Mouse (Mus musculus) megakaryocyte, embryonic 14.5 days (primary cell): ENCODE results near the gene Rhobtb1.

ENCODE experiments used
- FLI1 ChIP-seq: IDR thresholded peaks from 2 replicates; pipeline ENCODE4 v1.6.1; 2012; ENCODE audit warnings: low read length, inconsistent platforms, mixed read lengths
- GATA1 ChIP-seq: IDR thresholded peaks from 3 replicates; pipeline ENCODE4 v1.6.1; 2012; ENCODE audit warnings: mixed read lengths, low read length, inconsistent platforms, borderline replicate concordance

DNA sequence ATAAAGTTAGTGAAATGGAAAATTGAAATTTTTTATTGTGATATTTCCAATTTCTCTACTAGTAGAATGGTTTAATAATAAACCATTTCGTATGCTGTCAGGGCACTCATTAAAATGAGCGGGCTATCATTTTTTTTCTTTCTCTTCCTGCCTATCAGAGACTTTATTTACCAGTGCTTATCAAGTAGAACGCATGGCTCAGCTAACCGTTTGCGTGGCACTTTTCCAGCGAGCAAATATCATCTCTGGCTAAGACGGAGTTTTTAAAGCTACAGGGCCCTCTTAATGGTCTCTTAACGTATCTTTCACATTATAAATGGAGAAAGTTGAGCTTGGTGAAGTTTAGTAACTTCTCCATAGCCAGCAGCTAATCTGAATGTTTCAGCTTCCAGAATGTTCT is 44.0 kb upstream of the Rhobtb1 start:
- TF ChIP-seq GATA1 (no peak), FLI1 (no peak)
